Mouse (Mus musculus) MEL (cell line): Measurements from ENCODE around the gene Edem3.
A peak's percentile ranks its signal among the peaks of the same experiment; 100 is the strongest.

Source experiments
- BHLHE40 ChIP-seq: IDR thresholded peaks from 2 replicates; pipeline ENCODE4 v1.6.1; 2012; ENCODE audit warnings: low read depth, mild to moderate bottlenecking, inconsistent platforms, low read length, improper control_type of control experiment, borderline replicate concordance
- CTCF ChIP-seq, 3 experiments: IDR thresholded peaks in 2 of 3; conservative IDR thresholded peaks in 1 of 3; 2 replicates each; pipeline ENCODE4 v1.5.1; 2011 to 2012; ENCODE audit warnings: low read length in 3 of 3, low read depth in 2 of 3, mild to moderate bottlenecking in 2 of 3, improper control_type of control experiment in 1 of 3, inconsistent platforms in 1 of 3, mixed read lengths in 1 of 3, moderate library complexity in 1 of 3; ENCODE audit not compliant: control insufficient read depth in 1 of 3, insufficient read depth in 1 of 3, poor library complexity in 1 of 3, severe bottlenecking in 1 of 3
- E2F4 ChIP-seq: IDR thresholded peaks from 2 replicates; pipeline ENCODE4 v1.6.1; 2011; ENCODE audit warnings: low read depth, low read length, improper control_type of control experiment, borderline replicate concordance
- ELF1 ChIP-seq: IDR thresholded peaks from 2 replicates; pipeline ENCODE4 v1.6.1; 2014; ENCODE audit warnings: low read depth, mild to moderate bottlenecking, inconsistent platforms, low read length, improper control_type of control experiment, moderate library complexity
- EP300 ChIP-seq, 2 experiments: IDR thresholded peaks; 2 replicates each; pipeline ENCODE4 v1.6.1; 2011; ENCODE audit warnings: improper control_type of control experiment in 2 of 2, low read length in 2 of 2, low read depth in 1 of 2, mild to moderate bottlenecking in 1 of 2
- JUND ChIP-seq: IDR thresholded peaks from 2 replicates; pipeline ENCODE4 v1.6.1; 2011; ENCODE audit warnings: low read depth, mild to moderate bottlenecking, improper control_type of control experiment, low read length
- MYC ChIP-seq: IDR thresholded peaks from 2 replicates; pipeline ENCODE4 v1.6.1; 2011; ENCODE audit warnings: low read depth, mild to moderate bottlenecking, low read length, improper control_type of control experiment, moderate library complexity
- POLR2A ChIP-seq, 2 experiments: IDR thresholded peaks; 2 replicates each; pipeline ENCODE4 v1.6.1; 2011 to 2012; ENCODE audit warnings: low read length in 2 of 2, mild to moderate bottlenecking in 2 of 2, control low read depth in 1 of 2, improper control_type of control experiment in 1 of 2, low read depth in 1 of 2, moderate library complexity in 1 of 2; ENCODE audit not compliant: control insufficient read depth in 1 of 2, insufficient read depth in 1 of 2, poor library complexity in 1 of 2
- POLR2AphosphoS5 ChIP-seq: IDR thresholded peaks from 2 replicates; pipeline ENCODE4 v1.6.1; 2012; ENCODE audit warnings: low read depth, borderline replicate concordance, mild to moderate bottlenecking, inconsistent platforms, low read length, moderate library complexity, mixed read lengths
- SIN3A ChIP-seq: IDR thresholded peaks from 2 replicates; pipeline ENCODE4 v1.6.1; 2012; ENCODE audit warnings: low read length, improper control_type of control experiment, inconsistent platforms

- no peak for TF ChIP-seq E2F4
- no peak for TF ChIP-seq POLR2A (IDR thresholded peaks at IDR 0.05; ENCODE audit: control insufficient read depth in 1 of 2, insufficient read depth in 1 of 2, low read depth in 1 of 2, low read length in 2 of 2, poor library complexity in 1 of 2)
- no peak for TF ChIP-seq POLR2AphosphoS5
- TF ChIP-seq CTCF (IDR thresholded peaks at IDR 0.05 in 2 of 3, conservative IDR thresholded peaks at IDR 0.05 in 1 of 3; ENCODE audit: control insufficient read depth in 1 of 3, insufficient read depth in 1 of 3, low read depth in 2 of 3, low read length in 3 of 3, poor library complexity in 1 of 3, severe bottlenecking in 1 of 3) = peak; percentile 50 to 90 (median 70)
- no peak for TF ChIP-seq JUND
- TF ChIP-seq EP300 (IDR thresholded peaks at IDR 0.05; ENCODE audit: low read depth in 1 of 2, low read length in 2 of 2) = no peak
- TF ChIP-seq ELF1 = no peak
- TF ChIP-seq SIN3A = peak; percentile 24; the same call in 1 of the 2 replicates
- TF ChIP-seq BHLHE40 = no peak
- no peak for TF ChIP-seq MYC
Observed at GRCm38 (mm10) chr1:151705723-151706396, 49.3 kb upstream of the Edem3 start.
